Mouse (Mus musculus) testis, adult 2 months (tissue): ENCODE measurements around the gene Pgls. TPM values are rescaled to one million over a fixed set of nuclear protein-coding genes. Genes with fewer than 3 reads are reported as not detected.

Experiments
- H3K27ac ChIP-seq: fragments of 200-500 bp; 2 replicates; pipeline ENCODE4 v1.5.1; 2012; ENCODE audit warnings: low read depth, low read length; ENCODE audit not compliant: control insufficient read depth, insufficient read depth
- H3K27me3 ChIP-seq: fragments of 200-500 bp; 2 replicates; pipeline ENCODE4 v1.6.1; 2012; ENCODE audit warnings: mild to moderate bottlenecking, low read length, moderate library complexity; ENCODE audit not compliant: control insufficient read depth, insufficient read depth
- H3K36me3 ChIP-seq: fragments of 200-500 bp; 2 replicates; pipeline ENCODE4 v1.6.1; 2012; ENCODE audit warnings: mild to moderate bottlenecking, low read length; ENCODE audit not compliant: control insufficient read depth, insufficient read depth
- H3K4me1 ChIP-seq: fragments of 200-500 bp; 2 replicates; pipeline ENCODE4 v1.6.1; 2012; ENCODE audit warnings: low read length; ENCODE audit not compliant: control insufficient read depth, insufficient read depth
- H3K4me3 ChIP-seq: fragments of 200-500 bp; 2 replicates; pipeline ENCODE4 v1.5.1; 2012; ENCODE audit warnings: low read depth, mild to moderate bottlenecking, low read length, moderate library complexity, mixed read lengths; ENCODE audit not compliant: control insufficient read depth
- CTCF ChIP-seq: fragments of 200-500 bp; IDR thresholded peaks from 2 replicates; pipeline ENCODE4 v1.5.1; 2012; ENCODE audit warnings: low read depth, mild to moderate bottlenecking, inconsistent platforms, low read length, moderate library complexity; ENCODE audit not compliant: control insufficient read depth, insufficient read depth, insufficient replicate concordance
- POLR2A ChIP-seq: fragments of 200-500 bp; IDR thresholded peaks from 2 replicates; pipeline ENCODE4 v1.6.1; 2012; ENCODE audit warnings: low read depth, mild to moderate bottlenecking, inconsistent platforms, low read length, moderate library complexity; ENCODE audit not compliant: control insufficient read depth
- polyA plus RNA-seq: library from polyadenylated mRNA; depleted of rRNA; stranded (reverse); fragments of >200 nt; gene quantifications from 2 replicates; pipeline ENCODE4 v1.2.3, GENCODE M21; 2012

The Pgls gene
- polyA plus RNA-seq, 1 experiment = 88.4 TPM

GRCm38 (mm10) chr8:71562751-71563150 is 29.2 kb upstream of the Pgls start:
- Histone ChIP-seq H3K36me3 (no peaks in the 10 kb centered on the region), H3K27ac (no peak overlapping the region), H3K27me3 (no peaks in the 10 kb centered on the region), H3K4me3 (peak overlapping the region; percentile 67), H3K4me1 (peaks cover 18% of the 10 kb centered on the region)
- TF ChIP-seq CTCF (peak; percentile 72), POLR2A (no peak)

- H3K4me1 ChIP-seq = peaks cover 23% of the 10 kb centered on the region
- H3K27me3 ChIP-seq = no peaks in the 10 kb centered on the region
- peak; percentile 36; the same call in 1 of the 2 replicates for TF ChIP-seq CTCF
- no peak for TF ChIP-seq POLR2A
- H3K4me3 ChIP-seq = no peak overlapping the region
- H3K36me3 ChIP-seq = no peaks in the 10 kb centered on the region
- H3K27ac ChIP-seq = no peak overlapping the region
Measured at GRCm38 (mm10) chr8:71563992-71564391, 28.0 kb upstream of the Pgls start.

GRCm38 (mm10) chr8:71566501-71566900 is 25.5 kb upstream of the Pgls start, which contains the start of gene Nxnl1:
TSS of gene Nxnl1 (minus strand) at chr8:71566601.
- peak within 1 kb of the TSS; percentile 80 for H3K27ac ChIP-seq
- H3K4me3 ChIP-seq = no peak within 1 kb of the TSS
- H3K4me1 ChIP-seq = peaks cover 35% of the 10 kb centered on the region
- no peaks in the 10 kb centered on the region for H3K27me3 ChIP-seq
- TF ChIP-seq CTCF = no peak
- no peak for TF ChIP-seq POLR2A
- H3K36me3 ChIP-seq = no peaks in the 10 kb centered on the region

- H3K27me3 ChIP-seq = no peaks in the 10 kb centered on the region
Measured at GRCm38 (mm10) chr8:71567587-71567986, 24.4 kb upstream of the Pgls start.

GRCm38 (mm10) chr8:71568387-71568937 is 23.5 kb upstream of the Pgls start, which contains the start of gene Slc27a1:
TSS of gene Slc27a1 (plus strand) at chr8:71568882.
- peaks cover 27% of the 10 kb centered on the region for H3K4me1 ChIP-seq
- H3K36me3 ChIP-seq = no peaks in the 10 kb centered on the region
- TF ChIP-seq POLR2A = peak; percentile 40; the same call in 1 of the 2 replicates
- no peak for TF ChIP-seq CTCF
- H3K27ac ChIP-seq = peak within 1 kb of the TSS; percentile 94
- H3K4me3 ChIP-seq = peak within 1 kb of the TSS; percentile 98
- no peaks in the 10 kb centered on the region for H3K27me3 ChIP-seq

More at GRCm38 (mm10) chr8:71567587-71567986, 24.4 kb upstream of the Pgls start:
- Histone ChIP-seq H3K27ac (peak overlapping the region; percentile 80), H3K4me1 (peaks cover 36% of the 10 kb centered on the region), H3K36me3 (no peaks in the 10 kb centered on the region), H3K4me3 (no peak overlapping the region)
- no peak for TF ChIP-seq POLR2A
- TF ChIP-seq CTCF = no peak

GRCm38 (mm10) chr8:71568941-71569340 is 23.0 kb upstream of the Pgls start:
- no peaks in the 10 kb centered on the region for H3K27me3 ChIP-seq
- no peaks in the 10 kb centered on the region for H3K36me3 ChIP-seq
- H3K27ac ChIP-seq = peak overlapping the region; percentile 94
- H3K4me1 ChIP-seq = peaks cover 27% of the 10 kb centered on the region
- TF ChIP-seq POLR2A (no peak), CTCF (no peak)
- peak overlapping the region; percentile 98 for H3K4me3 ChIP-seq

GRCm38 (mm10) chr8:71569366-71570290 is 22.3 kb upstream of the Pgls start:
- Histone ChIP-seq H3K27me3 (no peaks in the 10 kb centered on the region), H3K27ac (peak overlapping the region; percentile 94), H3K4me3 (peak overlapping the region; percentile 98), H3K4me1 (peaks cover 27% of the 10 kb centered on the region), H3K36me3 (no peaks in the 10 kb centered on the region)
- TF ChIP-seq POLR2A (peak; percentile 61), CTCF (no peak)
